Mouse (Mus musculus) embryo, embryonic 10 days (tissue): ENCODE results near the gene Tmem40.

Experiments used
- DNase-seq: peaks from one replicate; pipeline ENCODE4 v3.0.0-alpha.2; 2015; ENCODE audit warnings: low spot score

Gene Tmem40

GRCm38 (mm10) chr6:115770059-115770670, 8.0 kb upstream of the Tmem40 start:
- no peak for DNase-seq

- DNase-seq = peak; percentile 16
Observed at GRCm38 (mm10) chr6:115768207-115768606, 6.0 kb upstream of the Tmem40 start.

GRCm38 (mm10) chr6:115767357-115767756, 5.1 kb upstream of the Tmem40 start:
- peak; percentile 47 for DNase-seq

DNA sequence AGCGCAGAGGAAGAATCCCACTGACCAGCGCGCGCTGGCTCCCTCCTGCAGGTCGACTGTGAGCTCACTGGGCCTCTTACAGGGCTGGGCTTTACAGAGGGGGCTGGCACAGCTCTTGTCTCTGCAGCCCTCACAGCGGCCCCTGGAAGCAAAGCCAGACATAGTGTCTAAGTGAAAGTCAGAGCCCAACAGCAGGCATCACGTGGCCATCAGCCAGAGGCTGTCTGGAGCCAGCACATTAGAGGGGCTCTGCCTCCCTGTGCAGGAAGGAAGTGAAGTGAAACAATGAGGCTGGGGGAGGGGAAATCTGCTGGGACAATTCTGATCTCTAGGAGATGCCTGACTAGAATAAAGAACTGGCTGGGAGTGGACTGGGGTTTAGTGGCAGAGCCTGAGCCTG, 2.0 kb upstream of the Tmem40 start:
- peak; percentile 90 for DNase-seq

DNA sequence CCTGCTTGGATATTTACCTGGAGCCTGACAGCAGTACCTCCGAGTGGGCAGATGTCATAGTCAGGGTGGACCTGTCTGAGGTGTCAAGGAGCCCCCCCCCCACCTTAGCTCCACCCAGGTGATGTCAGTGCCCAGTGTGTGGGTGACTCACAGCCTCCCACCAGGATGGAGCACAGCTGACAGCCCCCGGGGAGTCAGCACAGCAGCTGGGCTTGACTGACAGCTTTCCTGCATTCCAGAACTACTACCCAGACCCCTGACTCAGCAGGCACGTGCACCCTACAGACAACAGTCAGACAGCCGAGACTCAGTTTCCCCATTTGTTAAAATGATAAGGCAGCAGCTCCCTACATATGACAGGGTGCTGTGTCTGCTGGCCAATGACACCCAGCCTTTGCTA, 1.2 kb downstream of the Tmem40 start:
- DNase-seq = peak; percentile 12

GRCm38 (mm10) chr6:115760137-115760536, 2.1 kb downstream of the Tmem40 start:
- DNase-seq = no peak

DNA sequence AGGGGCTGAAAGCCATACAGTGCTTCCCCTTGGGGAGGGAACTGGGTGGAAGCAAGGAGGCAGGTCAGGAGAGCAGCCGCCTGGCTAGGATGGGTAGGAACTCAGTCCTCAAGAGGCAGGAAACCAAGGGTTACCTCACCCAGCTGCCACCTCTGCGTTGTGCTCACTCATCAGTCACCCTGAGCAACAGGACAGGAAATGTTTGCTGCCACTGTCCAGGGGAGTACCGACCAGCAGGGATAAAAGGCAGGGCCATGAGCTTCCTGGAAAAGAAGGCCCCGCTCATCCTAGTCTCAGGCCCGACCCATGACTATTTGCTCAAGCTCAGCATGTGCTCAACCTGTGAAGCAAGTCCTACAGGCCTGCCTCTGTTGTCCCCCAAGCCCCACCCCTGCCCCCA, 2.7 kb downstream of the Tmem40 start:
- DNase-seq = no peak

DNA sequence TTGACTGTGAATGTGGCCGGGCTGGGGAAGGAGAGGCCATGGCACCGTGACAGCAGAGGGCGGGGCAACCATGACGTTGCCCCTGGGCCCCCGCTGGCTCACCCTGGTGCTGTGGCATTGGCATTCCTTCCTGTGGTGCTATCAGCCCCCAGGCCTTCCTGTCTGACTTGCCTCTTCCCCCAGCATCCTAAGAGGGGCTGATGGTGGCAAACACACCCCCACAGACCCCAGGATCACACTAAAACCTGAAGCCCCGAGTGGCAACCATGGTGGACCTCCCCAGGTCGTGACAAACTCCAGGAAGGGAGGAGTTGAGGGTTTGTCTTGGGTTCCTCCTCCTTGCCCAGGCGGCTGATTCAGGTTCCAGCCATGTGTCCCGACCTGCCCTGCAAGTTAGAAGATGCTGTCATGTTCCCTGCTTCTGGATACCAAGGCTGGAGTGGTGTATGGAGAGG, 3.2 kb downstream of the Tmem40 start:
- no peak for DNase-seq

DNA sequence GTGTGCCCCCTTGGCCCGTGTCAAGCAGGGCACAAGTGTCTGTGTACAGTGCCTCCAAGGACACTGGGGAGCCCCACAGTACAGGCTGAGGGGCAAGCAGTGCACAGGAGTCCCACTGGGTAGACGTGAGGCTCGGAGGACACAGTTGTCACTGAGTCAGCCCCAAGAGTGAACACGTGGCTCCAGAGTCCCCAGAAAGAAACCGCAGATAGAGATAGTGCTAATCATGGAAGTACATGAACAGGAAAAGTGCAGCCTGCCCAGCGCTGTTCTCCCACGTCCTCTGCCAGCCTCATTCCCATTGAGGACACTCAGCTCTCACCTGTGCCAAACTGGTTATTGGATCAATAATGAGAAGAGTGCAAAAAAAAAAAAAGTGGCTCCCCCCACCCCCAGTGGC, 6.7 kb downstream of the Tmem40 start:
- DNase-seq = no peak

DNA sequence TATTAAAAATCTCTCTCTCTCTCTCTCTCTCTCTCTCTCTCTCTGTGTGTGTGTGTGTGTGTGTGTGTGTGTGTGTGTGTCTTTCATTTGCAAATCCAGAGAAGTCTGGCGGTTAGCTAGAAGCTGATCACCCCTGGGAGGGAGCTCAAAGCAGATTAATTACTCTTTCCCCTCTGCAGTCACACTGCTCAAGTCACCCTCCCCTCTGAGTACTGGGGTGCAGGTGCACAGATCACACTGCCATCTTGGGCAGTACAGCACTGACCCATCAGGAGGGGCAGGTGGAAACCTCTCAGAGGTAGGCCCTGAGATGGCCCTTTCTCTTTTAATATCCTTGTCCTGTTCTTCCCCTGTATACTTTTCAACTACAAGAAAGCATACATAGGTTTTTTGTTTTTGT, 15.9 kb downstream of the Tmem40 start:
- DNase-seq = no peak

- peak; percentile 58 for DNase-seq
Observed at GRCm38 (mm10) chr6:115743569-115743968, 18.6 kb downstream of the Tmem40 start.

DNA sequence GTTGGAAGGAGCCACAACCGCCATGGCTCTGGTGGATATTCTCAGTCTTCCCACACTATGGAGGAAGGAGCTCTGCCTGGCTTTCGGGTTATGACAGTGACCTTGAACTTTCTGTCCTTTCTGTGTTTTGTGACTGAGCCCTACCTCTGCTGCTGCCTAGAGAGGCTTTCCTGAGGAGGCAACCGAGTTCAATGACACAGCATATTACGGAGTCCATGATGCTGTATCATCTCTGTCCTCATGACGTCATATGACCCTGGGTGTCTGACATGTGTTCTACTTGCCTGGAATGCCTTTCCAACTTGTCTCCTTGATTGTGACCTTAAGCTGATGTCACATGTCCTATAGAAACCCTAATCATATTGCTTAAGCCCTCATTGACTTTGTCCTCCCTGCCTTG, 23.2 kb downstream of the Tmem40 start:
- no peak for DNase-seq

DNA sequence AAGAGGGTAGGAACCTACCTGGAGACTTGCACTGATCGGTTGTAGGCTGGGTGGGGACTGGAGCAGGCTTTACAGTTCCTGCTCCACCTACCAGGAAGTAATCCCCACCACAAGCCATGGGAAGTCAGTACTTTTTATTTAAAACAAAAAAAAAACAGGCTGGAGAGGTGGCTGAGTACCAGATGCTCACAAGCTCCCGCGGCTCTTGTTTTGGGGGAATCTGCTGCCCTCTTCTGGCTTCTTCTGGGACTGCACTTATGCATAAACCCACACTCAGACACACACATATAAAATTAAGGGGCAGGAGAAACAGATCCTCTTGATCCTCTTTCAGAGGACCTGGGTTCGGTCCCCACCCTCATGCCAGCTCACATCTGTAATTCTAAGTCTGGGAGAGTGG, 27.3 kb downstream of the Tmem40 start:
- no peak for DNase-seq

DNA sequence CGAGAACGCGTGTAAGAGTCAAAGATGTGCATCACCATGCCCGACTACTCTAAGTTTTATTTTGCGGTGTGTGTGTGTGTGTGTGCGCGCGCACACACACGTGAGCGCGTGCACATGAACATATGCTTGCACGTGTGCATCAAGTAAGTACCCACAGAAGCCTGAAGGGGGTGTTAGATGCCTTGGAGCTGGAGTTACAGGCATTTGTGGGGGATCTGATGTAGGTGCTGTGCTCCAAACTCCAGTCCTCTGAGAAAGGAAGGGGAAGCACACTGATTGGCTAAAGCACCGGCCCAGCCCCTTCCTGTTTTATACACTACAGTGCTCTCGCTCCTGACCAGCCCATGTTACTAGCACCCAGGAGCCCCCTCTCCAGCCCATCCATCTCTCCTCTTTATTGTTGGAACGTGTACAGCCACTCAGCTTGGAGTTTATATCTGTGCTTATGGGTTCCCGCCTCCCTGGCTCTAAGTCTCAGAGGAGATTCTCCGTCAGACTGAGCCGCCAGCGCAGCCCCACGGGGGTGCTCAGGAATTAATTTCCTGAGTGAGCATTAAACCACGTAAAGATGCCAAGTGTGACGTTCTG, 29.8 kb downstream of the Tmem40 start:
- DNase-seq = no peak

- DNase-seq = no peak
Observed at GRCm38 (mm10) chr6:115730560-115731342, 31.5 kb downstream of the Tmem40 start.

DNA sequence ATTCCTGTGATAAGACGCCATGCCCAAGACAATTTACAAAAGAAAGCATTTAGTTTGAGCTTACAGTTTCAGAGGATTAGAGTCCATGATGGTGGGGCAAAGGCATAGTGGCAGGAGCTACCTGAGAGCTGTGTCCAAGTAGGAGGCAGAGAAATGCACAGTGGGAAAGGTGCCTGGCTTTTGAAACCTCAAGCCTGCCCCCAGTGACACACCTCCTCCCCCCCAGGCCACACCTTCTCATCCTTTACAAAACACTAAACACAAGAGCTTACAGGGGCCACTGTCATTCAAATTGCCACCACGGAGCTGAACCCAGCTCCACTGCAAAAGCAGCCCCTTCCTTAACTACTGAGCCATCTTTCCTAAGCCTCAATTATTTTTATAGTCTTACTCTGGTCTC, 34.6 kb downstream of the Tmem40 start:
- DNase-seq = no peak

DNA sequence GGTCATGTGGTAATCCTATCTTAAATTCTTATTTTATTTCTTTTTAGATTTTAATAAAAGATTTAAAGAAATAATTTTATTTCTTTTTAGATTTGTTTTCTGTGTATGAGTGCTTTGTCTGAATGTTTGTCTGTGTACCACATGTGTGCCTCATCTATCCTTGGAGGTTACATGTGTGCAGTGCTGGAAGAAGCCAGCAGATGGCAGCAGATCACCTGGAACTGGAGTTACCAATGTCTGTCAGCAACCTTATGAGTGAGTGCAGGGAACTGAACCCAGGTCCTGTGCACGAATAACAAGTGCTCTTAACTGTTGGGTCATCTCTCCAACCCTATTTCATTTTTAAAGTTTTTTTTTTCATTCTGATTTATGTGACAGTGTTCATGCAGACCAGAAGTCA, 35.1 kb downstream of the Tmem40 start:
- DNase-seq = peak; percentile 77

DNA sequence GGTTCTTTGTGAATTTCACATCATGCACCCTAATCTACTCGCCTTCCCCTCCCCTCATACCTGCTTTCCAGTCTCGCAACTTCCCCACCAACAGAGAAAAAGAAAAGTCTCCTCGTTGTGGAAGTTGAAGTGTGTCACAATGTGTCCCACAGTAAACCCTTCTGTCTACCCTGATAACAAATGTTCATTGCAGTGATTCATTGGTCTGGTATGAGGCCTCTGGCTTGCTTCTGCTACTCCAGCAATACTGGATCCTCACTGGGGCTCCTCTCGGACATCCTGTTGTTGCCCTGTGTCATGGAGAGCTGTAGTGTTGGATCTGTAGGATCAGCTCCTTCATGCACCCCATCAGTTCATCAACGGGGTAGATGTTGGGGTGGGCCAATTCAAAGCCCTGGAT, 40.0 kb downstream of the Tmem40 start:
- DNase-seq = no peak

GRCm38 (mm10) chr6:115717715-115718558, 44.3 kb downstream of the Tmem40 start:
- peak; percentile 85 for DNase-seq

- DNase-seq = no peak
Observed at GRCm38 (mm10) chr6:115717101-115717652, 45.0 kb downstream of the Tmem40 start.

DNA sequence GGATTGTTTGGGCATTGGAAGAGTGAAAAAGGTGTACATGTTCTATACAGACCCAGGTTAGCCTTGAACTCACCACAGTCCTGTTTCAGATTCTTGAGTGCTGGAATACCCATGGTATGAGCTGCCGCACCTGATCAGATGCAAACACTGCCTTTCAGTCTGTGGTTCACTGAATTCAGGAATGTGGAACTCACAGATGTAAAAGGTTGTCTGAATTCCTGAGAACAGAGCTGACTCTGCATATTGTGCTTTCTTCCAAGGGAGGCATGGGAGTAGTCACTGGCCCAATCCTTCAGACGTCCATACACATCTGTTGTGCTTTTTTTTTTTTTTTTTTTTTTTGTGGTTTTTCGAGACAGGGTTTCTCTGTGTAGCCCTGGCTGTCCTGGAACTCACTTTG, 50.9 kb downstream of the Tmem40 start:
- DNase-seq = no peak

GRCm38 (mm10) chr6:115702901-115703300, 59.3 kb downstream of the Tmem40 start:
- no peak for DNase-seq
